Mouse (Mus musculus) urinary bladder, adult 18-20 months (tissue): ENCODE results near the gene Ugt1a7c.
"Not testable (repeated sequence)": the region's sequence is repeated elsewhere in the genome, so short reads cannot be mapped to it uniquely, and the experiment has no call there.

Source experiments
- DNase-seq, 2 experiments: peaks; one replicate each; pipeline ENCODE4 v3.0.0; 2022; ENCODE audit warnings: low spot score in 2 of 2, mixed read lengths in 2 of 2

Gene Ugt1a7c

GRCm38 (mm10) chr1:88223591-88223990 lies 128.7 kb downstream of the Ugt1a7c start:
- peak in 1 of 2 experiments; percentile 10 for DNase-seq

- peak in 1 of 2 experiments; percentile 77 for DNase-seq
Measured at GRCm38 (mm10) chr1:88224029-88224776, 129.3 kb downstream of the Ugt1a7c start.

GRCm38 (mm10) chr1:88225301-88225700 lies 130.4 kb downstream of the Ugt1a7c start:
- DNase-seq: not testable (repeated sequence)

GRCm38 (mm10) chr1:88225741-88226140 lies 130.9 kb downstream of the Ugt1a7c start:
- no peak for DNase-seq

- peak in 1 of 2 experiments; percentile 11 for DNase-seq
Measured at GRCm38 (mm10) chr1:88226670-88227379, 132.0 kb downstream of the Ugt1a7c start, which contains the start of gene Mroh2a. Gene Mroh2a, plus strand, starts transcription at chr1:88226986.

- DNase-seq: no peak
Measured at GRCm38 (mm10) chr1:88227482-88227881, 132.6 kb downstream of the Ugt1a7c start.

GRCm38 (mm10) chr1:88228121-88228520 lies 133.3 kb downstream of the Ugt1a7c start:
- peak in 1 of 2 experiments; percentile 18 for DNase-seq

GRCm38 (mm10) chr1:88229566-88229965 lies 134.7 kb downstream of the Ugt1a7c start:
- no peak for DNase-seq

GRCm38 (mm10) chr1:88229986-88230385 lies 135.1 kb downstream of the Ugt1a7c start:
- DNase-seq: peak in 1 of 2 experiments; percentile 23

GRCm38 (mm10) chr1:88230421-88230820 lies 135.6 kb downstream of the Ugt1a7c start:
- peak in 1 of 2 experiments; percentile 6 for DNase-seq

- no peak for DNase-seq
Measured at GRCm38 (mm10) chr1:88230981-88231802, 136.3 kb downstream of the Ugt1a7c start.

- DNase-seq: peak in 1 of 2 experiments; percentile 9
Measured at GRCm38 (mm10) chr1:88231803-88232499, 137.1 kb downstream of the Ugt1a7c start.

- DNase-seq: no peak
Measured at GRCm38 (mm10) chr1:88232664-88233380, 138.0 kb downstream of the Ugt1a7c start.

- DNase-seq: no peak
Measured at GRCm38 (mm10) chr1:88233421-88234247, 138.8 kb downstream of the Ugt1a7c start.

- no peak for DNase-seq
Measured at GRCm38 (mm10) chr1:88234248-88234610, 139.4 kb downstream of the Ugt1a7c start.

- DNase-seq: no peak
Measured at GRCm38 (mm10) chr1:88234646-88235045, 139.8 kb downstream of the Ugt1a7c start.

- no peak for DNase-seq
Measured at GRCm38 (mm10) chr1:88235046-88235893, 140.4 kb downstream of the Ugt1a7c start.

- DNase-seq: no peak
Measured at GRCm38 (mm10) chr1:88235894-88236415, 141.1 kb downstream of the Ugt1a7c start.

GRCm38 (mm10) chr1:88237311-88237710 lies 142.4 kb downstream of the Ugt1a7c start:
- DNase-seq: no peak
